Mouse (Mus musculus) embryonic facial prominence, embryonic 14.5 days (tissue): ENCODE results near the gene Kcnmb1. TPM values are rescaled to one million over a fixed set of nuclear protein-coding genes. Genes with fewer than 3 reads are reported as not detected.

Experiments
- ATAC-seq: fragments of 200-750 bp; cut with Nextera tagmentation; 2 replicates; pipeline ENCODE4 v1.8.0; 2017; ENCODE audit warnings: low read depth, moderate number of reproducible peaks, moderate TSS enrichment
- DNase-seq: peaks from one replicate; pipeline ENCODE4 v3.0.0-alpha.2; 2015; ENCODE audit warnings: low spot score
- H3K27ac ChIP-seq: fragments of 300-500 bp; sonication (generic); replicated peaks from 2 replicates; pipeline ENCODE4 v1.5.1; 2014; ENCODE audit warnings: low read depth, mild to moderate bottlenecking, low read length, moderate library complexity
- H3K27me3 ChIP-seq: fragments of 300-500 bp; sonication (generic); replicated peaks from 2 replicates; pipeline ENCODE4 v1.6.1; 2014; ENCODE audit warnings: low read length; ENCODE audit not compliant: control insufficient read depth, insufficient read depth
- H3K36me3 ChIP-seq: fragments of 300-500 bp; sonication (generic); 2 replicates; pipeline ENCODE4 v1.6.1; 2014; ENCODE audit warnings: low read length, mixed read lengths; ENCODE audit not compliant: control insufficient read depth, insufficient read depth
- H3K4me1 ChIP-seq: fragments of 300-500 bp; sonication (generic); 2 replicates; pipeline ENCODE4 v1.6.1; 2014; ENCODE audit warnings: antibody characterized with exemption, low read length; ENCODE audit not compliant: control insufficient read depth, insufficient read depth
- H3K4me2 ChIP-seq: fragments of 300-500 bp; sonication (generic); 2 replicates; pipeline ENCODE4 v1.6.1; 2014; ENCODE audit warnings: low read depth, mild to moderate bottlenecking, low read length, moderate library complexity, mixed read lengths
- H3K4me3 ChIP-seq: fragments of 300-500 bp; sonication (generic); 2 replicates; pipeline ENCODE4 v1.5.1; 2014; ENCODE audit warnings: low read depth, mild to moderate bottlenecking, low read length
- H3K9ac ChIP-seq: fragments of 300-500 bp; sonication (generic); 2 replicates; pipeline ENCODE4 v1.6.1; 2014; ENCODE audit warnings: low read depth, mild to moderate bottlenecking, low read length, moderate library complexity, mixed read lengths
- H3K9me3 ChIP-seq: fragments of 300-500 bp; sonication (generic); 2 replicates; pipeline ENCODE4 v1.6.1; 2016; ENCODE audit warnings: low read length; ENCODE audit not compliant: control insufficient read depth
- WGBS: fragments of 180-500 bp; shearing (Covaris S2); extraction: QIAGEN DNeasy Blood & Tissue Kit; methylation state at CpG from one replicate; pipeline ENCODE4 v1.1.7; 2014; 5-methylcytosine and 5-hydroxymethylcytosine counted together
- polyA plus RNA-seq: library from polyadenylated mRNA; unstranded; fragments of >200 nt; fragmentation: Nextera tagmentation; extraction: Ambion mirVana; gene quantifications from 2 replicates; pipeline ENCODE4 v1.2.1, GENCODE M21; 2014

The Kcnmb1 gene
- polyA plus RNA-seq, 1 experiment from 2014 or later, result 0.22 TPM

DNA sequence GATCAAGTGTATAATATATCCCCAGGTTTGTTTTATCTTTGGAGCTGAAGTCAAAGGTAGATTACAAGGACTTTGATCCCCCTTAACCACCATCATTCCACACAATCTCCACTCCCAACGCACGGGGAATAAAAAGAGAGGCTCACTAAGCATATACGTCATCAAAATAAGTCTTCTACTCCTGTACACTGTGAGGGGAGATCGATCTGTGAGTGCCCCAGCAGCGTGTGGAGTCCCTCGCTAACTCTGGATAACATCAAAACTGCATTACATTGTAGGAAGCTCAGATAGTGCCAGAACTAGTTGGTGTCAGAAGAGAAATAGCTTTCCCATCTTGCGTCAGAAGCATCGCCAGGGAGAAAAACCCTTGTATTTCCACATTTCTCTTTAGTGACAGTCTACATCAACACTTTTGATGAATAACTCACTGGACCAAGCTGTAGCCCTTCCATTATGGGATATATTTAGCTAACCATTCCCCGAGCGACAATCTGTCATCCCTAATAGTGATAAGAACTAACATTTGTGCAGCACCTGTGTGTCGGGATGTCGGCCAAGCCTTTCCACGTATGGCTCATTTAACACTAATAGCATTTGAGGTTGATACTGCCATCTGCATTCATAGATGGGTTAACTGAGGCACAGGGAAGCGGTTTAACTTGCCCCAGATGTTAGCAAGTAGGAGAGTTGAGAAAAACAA lies 11.7 kb downstream of the Kcnmb1 start:
- no peaks in the 10 kb centered on the region for H3K4me1 ChIP-seq
- no peak overlapping the region for H3K9ac ChIP-seq
- H3K27ac ChIP-seq, result no peak overlapping the region
- no peaks in the 10 kb centered on the region for H3K9me3 ChIP-seq
- WGBS, result 64% methylated on average over 14 of the region's 14 CpGs
- no peaks in the 10 kb centered on the region for H3K27me3 ChIP-seq
- H3K4me3 ChIP-seq, result no peak overlapping the region
- peak; percentile 53 for DNase-seq
- H3K4me2 ChIP-seq, result no peak overlapping the region
- ATAC-seq, result no peak
- no peaks in the 10 kb centered on the region for H3K36me3 ChIP-seq

GRCm38 (mm10) chr11:33975121-33975520 lies 12.3 kb downstream of the Kcnmb1 start:
- Histone ChIP-seq H3K27ac (no peak overlapping the region), H3K9ac (no peak overlapping the region), H3K4me1 (no peaks in the 10 kb centered on the region), H3K36me3 (no peaks in the 10 kb centered on the region), H3K4me3 (no peak overlapping the region), H3K27me3 (no peaks in the 10 kb centered on the region), H3K9me3 (no peaks in the 10 kb centered on the region), H3K4me2 (no peak overlapping the region)
- 79% methylated on average over 2 of the region's 2 CpGs for WGBS
- ATAC-seq (no peak), DNase-seq (no peak)

- no peaks in the 10 kb centered on the region for H3K4me1 ChIP-seq
- no peak overlapping the region for H3K9ac ChIP-seq
- DNase-seq, result no peak
- H3K36me3 ChIP-seq, result no peaks in the 10 kb centered on the region
- no peaks in the 10 kb centered on the region for H3K9me3 ChIP-seq
- H3K27me3 ChIP-seq, result no peaks in the 10 kb centered on the region
- ATAC-seq, result no peak
- H3K4me3 ChIP-seq, result no peak overlapping the region
- 48% methylated on average over 4 of the region's 4 CpGs for WGBS
- no peak overlapping the region for H3K4me2 ChIP-seq
- H3K27ac ChIP-seq, result no peak overlapping the region
Observed at GRCm38 (mm10) chr11:33980146-33980545, 17.3 kb downstream of the Kcnmb1 start.

GRCm38 (mm10) chr11:33986525-33986924 lies 23.7 kb downstream of the Kcnmb1 start:
- Histone ChIP-seq H3K27me3 (no peaks in the 10 kb centered on the region), H3K4me2 (no peak overlapping the region), H3K27ac (no peak overlapping the region), H3K4me3 (no peak overlapping the region), H3K36me3 (no peaks in the 10 kb centered on the region), H3K9me3 (no peaks in the 10 kb centered on the region), H3K9ac (no peak overlapping the region), H3K4me1 (no peaks in the 10 kb centered on the region)
- DNase-seq (no peak), ATAC-seq (no peak)
- WGBS, result 78% methylated on average over 2 of the region's 2 CpGs

GRCm38 (mm10) chr11:33990002-33990401 lies 27.2 kb downstream of the Kcnmb1 start:
- peaks cover 5% of the 10 kb centered on the region; the same call in 1 of the 2 replicates for H3K4me1 ChIP-seq
- H3K27ac ChIP-seq, result no peak overlapping the region
- ATAC-seq (no peak), DNase-seq (no peak)
- no peak overlapping the region for H3K4me3 ChIP-seq
- WGBS, result 86% methylated on average over 5 of the region's 5 CpGs
- H3K36me3 ChIP-seq, result no peaks in the 10 kb centered on the region
- H3K27me3 ChIP-seq, result 0 out of 2 replicates have a peak, but pooled peaks cover 3% of the 10 kb centered on the region
- no peaks in the 10 kb centered on the region for H3K9me3 ChIP-seq
- no peak overlapping the region for H3K4me2 ChIP-seq
- no peak overlapping the region for H3K9ac ChIP-seq

DNA sequence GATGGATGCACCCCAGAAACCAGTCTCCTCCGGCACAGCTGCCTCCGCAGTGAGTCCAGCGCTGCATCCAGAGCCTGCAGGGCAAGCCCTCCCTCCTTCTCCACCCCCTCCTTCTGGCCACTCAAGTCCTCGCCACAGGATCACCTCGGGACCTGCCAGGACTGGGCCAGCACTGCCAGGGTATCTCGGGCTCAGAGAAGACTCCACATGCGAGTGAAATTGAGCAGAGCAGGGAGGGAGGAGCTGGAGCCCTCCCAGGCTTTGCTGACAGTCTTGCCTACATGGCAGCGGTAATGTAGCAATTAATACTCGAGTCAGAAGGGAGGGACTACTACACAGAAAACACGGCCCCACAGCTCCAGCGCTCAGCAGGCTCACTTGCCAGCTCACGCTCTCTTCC lies 30.1 kb downstream of the Kcnmb1 start, which contains the start of gene Kcnip1:
Gene Kcnip1 (minus strand): TSS at position 215 of the 400 bp plus-strand sequence.
- Histone ChIP-seq H3K4me2 (peak within 1 kb of the TSS; percentile 38), H3K4me1 (peaks cover 5% of the 10 kb centered on the region; the same call in 1 of the 2 replicates), H3K36me3 (no peaks in the 10 kb centered on the region), H3K27me3 (0 out of 2 replicates have a peak, but pooled peaks cover 3% of the 10 kb centered on the region), H3K9ac (no peak within 1 kb of the TSS), H3K27ac (no peak within 1 kb of the TSS), H3K9me3 (no peaks in the 10 kb centered on the region), H3K4me3 (no peak within 1 kb of the TSS)
- peak; percentile 44 for ATAC-seq
- WGBS, result 8% methylated on average over 12 of the region's 12 CpGs
- DNase-seq, result peak; percentile 26

DNA sequence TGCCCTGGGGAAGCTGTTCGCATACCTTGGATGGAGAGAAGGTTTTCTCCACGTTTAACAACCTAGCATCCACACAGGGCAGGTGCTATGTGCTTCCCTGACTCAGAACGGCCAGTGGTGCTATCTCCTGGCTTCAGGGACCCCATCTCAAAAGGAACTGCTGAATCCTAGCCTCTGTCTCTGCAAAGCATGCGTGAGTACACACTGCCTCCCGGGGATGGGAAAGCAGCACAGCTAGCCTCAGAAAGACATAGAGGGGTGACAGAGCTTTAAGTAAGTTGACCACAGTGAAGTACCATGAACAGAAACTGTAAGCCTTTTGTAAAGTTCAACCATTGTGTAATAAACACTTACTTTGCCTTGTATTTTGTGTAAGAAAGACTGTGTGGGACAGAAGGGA lies 30.7 kb downstream of the Kcnmb1 start:
- Histone ChIP-seq H3K9ac (no peak overlapping the region), H3K4me3 (no peak overlapping the region), H3K4me2 (peak overlapping the region; percentile 38; the same call in 1 of the 2 replicates), H3K27ac (no peak overlapping the region), H3K9me3 (no peaks in the 10 kb centered on the region), H3K27me3 (0 out of 2 replicates have a peak, but pooled peaks cover 3% of the 10 kb centered on the region), H3K4me1 (peaks cover 5% of the 10 kb centered on the region; the same call in 1 of the 2 replicates), H3K36me3 (no peaks in the 10 kb centered on the region)
- no peak for DNase-seq
- 60% methylated on average over 5 of the region's 5 CpGs for WGBS
- no peak for ATAC-seq

DNA sequence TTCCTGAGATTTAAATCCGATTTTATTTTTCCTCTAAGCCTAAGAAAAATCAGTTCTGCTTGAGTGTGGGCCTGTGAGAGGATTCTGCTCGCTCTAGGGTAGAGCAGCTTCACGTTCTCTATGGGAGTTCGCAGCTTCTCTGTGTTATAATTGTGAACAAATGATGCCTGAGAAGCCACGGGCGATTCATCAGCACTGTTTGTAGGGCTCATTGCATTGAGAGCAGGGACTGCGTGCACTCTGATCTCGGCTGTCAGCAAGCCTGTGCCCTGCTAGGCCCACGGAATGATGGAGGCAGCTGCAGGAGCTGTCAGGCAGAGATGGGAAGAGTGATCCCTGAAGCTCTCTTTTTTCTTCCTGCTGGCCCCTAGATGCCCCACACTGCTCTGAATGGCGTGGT lies 35.4 kb downstream of the Kcnmb1 start:
- Histone ChIP-seq H3K36me3 (no peaks in the 10 kb centered on the region), H3K9me3 (no peaks in the 10 kb centered on the region), H3K4me2 (no peak overlapping the region), H3K27me3 (0 out of 2 replicates have a peak, but pooled peaks cover 3% of the 10 kb centered on the region), H3K4me1 (no peaks in the 10 kb centered on the region), H3K9ac (no peak overlapping the region), H3K27ac (no peak overlapping the region), H3K4me3 (no peak overlapping the region)
- 52% methylated on average over 10 of the region's 10 CpGs for WGBS
- ATAC-seq (no peak), DNase-seq (no peak)

- Histone ChIP-seq H3K4me3 (no peak overlapping the region), H3K36me3 (no peaks in the 10 kb centered on the region), H3K4me2 (no peak overlapping the region), H3K9ac (no peak overlapping the region), H3K9me3 (no peaks in the 10 kb centered on the region), H3K27me3 (no peaks in the 10 kb centered on the region), H3K27ac (no peak overlapping the region), H3K4me1 (no peaks in the 10 kb centered on the region)
- no peak for DNase-seq
- ATAC-seq, result no peak
- 83% methylated on average over 3 of the region's 3 CpGs for WGBS
Observed at GRCm38 (mm10) chr11:34000416-34000815, 37.6 kb downstream of the Kcnmb1 start.
